Mouse (Mus musculus) megakaryocyte, embryonic 14.5 days (primary cell): ENCODE results near the gene Camp.

Source experiments
- FLI1 ChIP-seq: IDR thresholded peaks from 2 replicates; pipeline ENCODE4 v1.6.1; 2012; ENCODE audit warnings: low read length, inconsistent platforms, mixed read lengths
- GATA1 ChIP-seq: IDR thresholded peaks from 3 replicates; pipeline ENCODE4 v1.6.1; 2012; ENCODE audit warnings: mixed read lengths, low read length, inconsistent platforms, borderline replicate concordance

GRCm38 (mm10) chr9:109875695-109876601 is 26.5 kb upstream of the Camp start:
- no peak for TF ChIP-seq FLI1
- TF ChIP-seq GATA1: no peak
